Mouse (Mus musculus) left cerebral cortex, adult 2 months (tissue): ENCODE results near the gene Gabrb1. TPM values are rescaled to one million over a fixed set of nuclear protein-coding genes. Genes with fewer than 3 reads are reported as not detected.
"Not testable (repeated sequence)": the region's sequence is repeated elsewhere in the genome, so short reads cannot be mapped to it uniquely, and the experiment has no call there.

ENCODE experiments used
- DNase-seq, 2 experiments: peaks; one replicate each; pipeline ENCODE4 v3.0.0; 2021 to 2022; ENCODE audit warnings: low spot score in 2 of 2, mixed read lengths in 1 of 2; ENCODE audit errors: extremely low spot score in 1 of 2
- H3K27ac ChIP-seq: fragments of 200-600 bp; 2 replicates; pipeline ENCODE4 v1.8.1; 2022
- H3K4me3 ChIP-seq: fragments of 200-600 bp; 2 replicates; pipeline ENCODE4 v1.8.1; 2022
- CTCF ChIP-seq: fragments of 200-600 bp; IDR thresholded peaks from 2 replicates; pipeline ENCODE4 v1.8.1; 2022; ENCODE audit warnings: antibody characterized with exemption, mild to moderate bottlenecking, moderate library complexity
- intact Hi-C: fragments of 180-260 bp; cut with DNase I; formaldehyde crosslinking; loops from one replicate; pipeline ENCODE4 v1.15.1; 2025
- total RNA-seq, 2 experiments: library from RNA; stranded (reverse); gene quantifications; 2 replicates each; pipeline ENCODE4 v1.2.3; 2021

Gene Gabrb1
- total RNA-seq, 2 experiments from 2014 or later, result 92.5 to 95.1 TPM

- no peak for DNase-seq
Observed at GRCm38 (mm10) chr5:72138256-72138655, 480.3 kb downstream of the Gabrb1 start.

GRCm38 (mm10) chr5:72139619-72140018, 481.7 kb downstream of the Gabrb1 start:
- DNase-seq, result no peak
- intact Hi-C loops, result no loop called here
- TF ChIP-seq CTCF, result no peak

More at GRCm38 (mm10) chr5:72138256-72138655, 480.3 kb downstream of the Gabrb1 start:
- intact Hi-C loops, result no loop called here
- Histone ChIP-seq H3K27ac (no peak overlapping the region), H3K4me3 (no peak overlapping the region)
- no peak for TF ChIP-seq CTCF

GRCm38 (mm10) chr5:72148679-72149078, 490.8 kb downstream of the Gabrb1 start:
- intact Hi-C loops, result no loop called here
- Histone ChIP-seq H3K27ac (no peak overlapping the region), H3K4me3 (no peak overlapping the region)
- no peak for TF ChIP-seq CTCF
- DNase-seq, result no peak

More at GRCm38 (mm10) chr5:72139619-72140018, 481.7 kb downstream of the Gabrb1 start:
- Histone ChIP-seq H3K4me3 (no peak overlapping the region), H3K27ac (no peak overlapping the region)

- intact Hi-C loops, result no loop called here
- no peak for TF ChIP-seq CTCF
- DNase-seq, result no peak
- H3K4me3 ChIP-seq, result no peak overlapping the region
- no peak overlapping the region for H3K27ac ChIP-seq
Observed at GRCm38 (mm10) chr5:72150870-72151269, 493.0 kb downstream of the Gabrb1 start.

- peak; percentile 3; the same call in 1 of the 2 replicates for TF ChIP-seq CTCF
Observed at GRCm38 (mm10) chr5:72155686-72156085, 497.8 kb downstream of the Gabrb1 start.

GRCm38 (mm10) chr5:72156598-72156997, 498.7 kb downstream of the Gabrb1 start:
- no peak for DNase-seq
- intact Hi-C loops, result no loop called here
- no peak for TF ChIP-seq CTCF
- Histone ChIP-seq H3K27ac (no peak overlapping the region), H3K4me3 (no peak overlapping the region)

More at GRCm38 (mm10) chr5:72155686-72156085, 497.8 kb downstream of the Gabrb1 start:
- H3K4me3 ChIP-seq, intact Hi-C loops, DNase-seq, H3K27ac ChIP-seq: not testable (repeated sequence)

GRCm38 (mm10) chr5:72158667-72159066, 500.8 kb downstream of the Gabrb1 start:
- no peak for TF ChIP-seq CTCF
- Histone ChIP-seq H3K4me3 (no peak overlapping the region), H3K27ac (no peak overlapping the region)
- no peak for DNase-seq
- intact Hi-C loops, result no loop called here

GRCm38 (mm10) chr5:72159537-72159936, 501.6 kb downstream of the Gabrb1 start:
- no peak for TF ChIP-seq CTCF
- DNase-seq, result no peak
- H3K27ac ChIP-seq, result no peak overlapping the region
- intact Hi-C loops, result no loop called here
- H3K4me3 ChIP-seq, result no peak overlapping the region

- no peak overlapping the region for H3K4me3 ChIP-seq
- intact Hi-C loops, result loop anchor here (10.0 kb wide), 1 partner anchor 394 kb away; the partner anchor contains the start of gene Nfxl1
- H3K27ac ChIP-seq, result no peak overlapping the region
- no peak for DNase-seq
- no peak for TF ChIP-seq CTCF
Observed at GRCm38 (mm10) chr5:72160781-72161485, 503.0 kb downstream of the Gabrb1 start.

- intact Hi-C loops, result loop anchor here (10.0 kb wide), 1 partner anchor 392 kb away; the partner anchor contains the start of gene Nfxl1
- Histone ChIP-seq H3K4me3 (no peak overlapping the region), H3K27ac (no peak overlapping the region)
- no peak for TF ChIP-seq CTCF
- DNase-seq, result no peak
Observed at GRCm38 (mm10) chr5:72162855-72163254, 504.9 kb downstream of the Gabrb1 start.

- intact Hi-C loops, result loop anchor here (10.0 kb wide), 1 partner anchor 390 kb away; the partner anchor contains the start of gene Nfxl1
- H3K27ac ChIP-seq, result no peak overlapping the region
- no peak overlapping the region for H3K4me3 ChIP-seq
- DNase-seq, result no peak
- no peak; the same call in 1 of the 2 replicates for TF ChIP-seq CTCF
Observed at GRCm38 (mm10) chr5:72164386-72164785, 506.5 kb downstream of the Gabrb1 start.

GRCm38 (mm10) chr5:72167594-72168284, 509.8 kb downstream of the Gabrb1 start, which contains the start of gene Commd8:
TSS of gene Commd8 (minus strand) at chr5:72168189.
- H3K4me3 ChIP-seq, result peak within 1 kb of the TSS; percentile 93
- intact Hi-C loops, result loop anchor here (10.0 kb wide), 1 partner anchor 387 kb away; the partner anchor contains the start of gene Nfxl1
- peak; percentile 93 to 94 for DNase-seq
- H3K27ac ChIP-seq, result peak within 1 kb of the TSS; percentile 96
- no peak for TF ChIP-seq CTCF
